8 mouse cellular contexts compared by ENCODE assay signal in genomic region chr9:116091921-116092320, GRCm38 (mm10).
A peak's percentile ranks its signal among the peaks of the same experiment; 100 is the strongest.
DNase-seq lines count a peak whose midpoint lies in the region; ATAC-seq lines count a peak whose summit lies in the region.

No protein-coding gene starts in this region.

- no peaks in the 10 kb centered on the region for H3K9me3 ChIP-seq in limb, embryonic 15.5 days
- no peaks in the 10 kb centered on the region for H3K9me3 ChIP-seq in forebrain, embryonic 14.5 days (replicated peaks; ENCODE audit: control insufficient read depth, low read length)

- intact Hi-C loops in heart, postnatal 10 days (cut with DNase I), result loop anchor here (5.0 kb wide), 1 partner anchor 80 kb away; no protein-coding TSS in a partner anchor

- peaks cover 64% of the 10 kb centered on the region for H3K36me3 ChIP-seq in limb, embryonic 15.5 days
- H3K36me3 ChIP-seq in forebrain, embryonic 14.5 days (ENCODE audit: control insufficient read depth, insufficient read depth, low read length), result no peaks in the 10 kb centered on the region

- 30% methylated on average over 5 of the region's 5 CpGs for WGBS in limb, embryonic 15.5 days
- 64% methylated on average over 5 of the region's 5 CpGs for WGBS in forebrain, embryonic 14.5 days

- H3K4me1 ChIP-seq in limb, embryonic 15.5 days, result peaks cover 12% of the 10 kb centered on the region
- H3K4me1 ChIP-seq in forebrain, embryonic 14.5 days (ENCODE audit: control insufficient read depth, insufficient read depth, low read length), result no peaks in the 10 kb centered on the region

- H3K9ac ChIP-seq in limb, embryonic 15.5 days, result no peak overlapping the region
- H3K9ac ChIP-seq in forebrain, embryonic 14.5 days (ENCODE audit: low read length), result no peak overlapping the region

- peak; percentile 31 for DNase-seq in gastrocnemius, postnatal 10 days
- DNase-seq in gastrocnemius, adult 8-10 months (ENCODE audit: low spot score in 2 of 2), result no peak
- peak; percentile 44 to 52 for DNase-seq in heart, postnatal 10 days
- no peak for DNase-seq in forebrain, embryonic 14.5 days (ENCODE audit: low spot score)
- DNase-seq in right cerebral cortex, postnatal 25 days, result no peak

- ATAC-seq in CD4-positive, CD25-positive, alpha-beta regulatory T cell, adult 4 months, result peak; percentile 38
- no peak for ATAC-seq in limb, embryonic 15.5 days (ENCODE audit: insufficient number of reproducible peaks, low FRiP score, low TSS enrichment, low read depth)
- ATAC-seq in forebrain, embryonic 14.5 days, result no peak
- ATAC-seq in granulocyte monocyte progenitor cell, adult 5-6 weeks (replicated peaks; ENCODE audit: poor library complexity, severe bottlenecking), result no peak

- no peaks in the 10 kb centered on the region for H3K27me3 ChIP-seq in limb, embryonic 15.5 days
- no peaks in the 10 kb centered on the region for H3K27me3 ChIP-seq in forebrain, embryonic 14.5 days (replicated peaks; ENCODE audit: control insufficient read depth, insufficient read depth, low read length)

- H3K27ac ChIP-seq in limb, embryonic 15.5 days, result peak overlapping the region; percentile 50; the same call in 1 of the 2 replicates
- H3K27ac ChIP-seq in forebrain, embryonic 14.5 days (ENCODE audit: low read depth, low read length), result no peak overlapping the region

- no peak overlapping the region for H3K4me2 ChIP-seq in limb, embryonic 15.5 days
- H3K4me2 ChIP-seq in forebrain, embryonic 14.5 days (ENCODE audit: low read length), result no peak overlapping the region

- H3K4me3 ChIP-seq in limb, embryonic 15.5 days, result no peak overlapping the region
- H3K4me3 ChIP-seq in forebrain, embryonic 14.5 days (ENCODE audit: low read depth, low read length), result no peak overlapping the region

Comparison
In these comparisons a context has a peak if more than half of its experiments do, and no peak if none do; other contexts are left out.
1. DNase-seq: peak in gastrocnemius, postnatal 10 days (single experiment) and heart, postnatal 10 days (2 of 2); none in gastrocnemius, adult 8-10 months (0 of 2), forebrain, embryonic 14.5 days (single experiment) and right cerebral cortex, postnatal 25 days (single experiment).